Mouse (Mus musculus) kidney, adult 2 months (tissue): ENCODE measurements around the gene Arxes2.

Experiments
- CTCF ChIP-seq: fragments of 200-500 bp; conservative IDR thresholded peaks from 2 replicates; pipeline ENCODE4 v1.5.1; 2011; ENCODE audit warnings: low read depth, mild to moderate bottlenecking, control low read depth, low read length, moderate library complexity, mixed read lengths; ENCODE audit not compliant: insufficient read depth, insufficient read length
- POLR2A ChIP-seq: fragments of 200-500 bp; IDR thresholded peaks from one replicate; pipeline ENCODE4 v1.6.1; 2011; ENCODE audit warnings: low read depth, low read length, control low read depth

- TF ChIP-seq CTCF, result no peak
- no peak for TF ChIP-seq POLR2A
Measured at GRCm38 (mm10) chrX:135974424-135975225, 19.0 kb upstream of the Arxes2 start.
